Mouse (Mus musculus): ENCODE data around the gene Kremen1. TPM values are rescaled to one million over a fixed set of nuclear protein-coding genes. Genes with fewer than 3 reads are reported as not detected.

The Kremen1 gene
- polyA plus RNA-seq, 1 experiment from 2014 or later: 20.9 TPM

GRCm38 (mm10) chr11:5243208-5243607 lies 18.1 kb downstream of the Kremen1 start:
- H3K9ac ChIP-seq (ENCODE audit: low read length): no peak overlapping the region
- peaks cover 27% of the 10 kb centered on the region for H3K36me3 ChIP-seq (ENCODE audit: control insufficient read depth, insufficient read depth, low read length)
- 0 out of 4 replicates have a peak overlapping the region, but pooled peaks of 1 of the 2 experiments have one; percentile 68 for H3K27ac ChIP-seq (replicated peaks in 1 of 2; ENCODE audit: control insufficient read depth in 1 of 2, insufficient read depth in 1 of 2, low read depth in 2 of 2, low read length in 2 of 2)
- peaks cover 30 to 46% of the 10 kb centered on the region in 2 experiments for H3K4me1 ChIP-seq (ENCODE audit: control insufficient read depth in 2 of 2, insufficient read depth in 2 of 2, low read length in 2 of 2)
- no peak for ATAC-seq (ENCODE audit: insufficient number of reproducible peaks, insufficient read depth, low FRiP score, low read depth)
- no peaks in the 10 kb centered on the region for H3K9me3 ChIP-seq (ENCODE audit: control insufficient read depth, low read length)
- no peak overlapping the region for H3K4me3 ChIP-seq (ENCODE audit: control insufficient read depth in 1 of 2, insufficient read depth in 1 of 2, low read depth in 1 of 2, low read length in 2 of 2)
- 93% methylated on average over 7 of the region's 7 CpGs for WGBS
- H3K27me3 ChIP-seq (ENCODE audit: control insufficient read depth, insufficient read depth, low read length): no peaks in the 10 kb centered on the region
- no peak overlapping the region for H3K4me2 ChIP-seq (ENCODE audit: low read length)

- Histone ChIP-seq H3K36me3 (ENCODE audit: control insufficient read depth, insufficient read depth, low read length) (peaks cover 37% of the 10 kb centered on the region), H3K4me2 (ENCODE audit: low read length) (no peak overlapping the region), H3K27me3 (ENCODE audit: control insufficient read depth, insufficient read depth, low read length) (no peaks in the 10 kb centered on the region), H3K27ac (replicated peaks in 1 of 2; ENCODE audit: control insufficient read depth in 1 of 2, insufficient read depth in 1 of 2, low read depth in 2 of 2, low read length in 2 of 2) (no peak overlapping the region), H3K9me3 (ENCODE audit: control insufficient read depth, low read length) (no peaks in the 10 kb centered on the region), H3K9ac (ENCODE audit: low read length) (no peak overlapping the region), H3K4me3 (ENCODE audit: control insufficient read depth in 1 of 2, insufficient read depth in 1 of 2, low read depth in 1 of 2, low read length in 2 of 2) (no peak overlapping the region), H3K4me1 (ENCODE audit: control insufficient read depth in 2 of 2, insufficient read depth in 2 of 2, low read length in 2 of 2) (peaks cover 30 to 46% of the 10 kb centered on the region in 2 experiments)
- ATAC-seq (ENCODE audit: insufficient number of reproducible peaks, insufficient read depth, low FRiP score, low read depth): no peak
- WGBS: 90% methylated on average over 8 of the region's 8 CpGs
Measured at GRCm38 (mm10) chr11:5242158-5242557, 19.2 kb downstream of the Kremen1 start.

- H3K4me3 ChIP-seq (ENCODE audit: control insufficient read depth in 1 of 2, insufficient read depth in 1 of 2, low read depth in 1 of 2, low read length in 2 of 2): no peak overlapping the region
- no peak for ATAC-seq (ENCODE audit: insufficient number of reproducible peaks, insufficient read depth, low FRiP score, low read depth)
- H3K9me3 ChIP-seq (ENCODE audit: control insufficient read depth, low read length): no peaks in the 10 kb centered on the region
- peak overlapping the region; percentile 37 for H3K4me2 ChIP-seq (ENCODE audit: low read length)
- peaks cover 29 to 47% of the 10 kb centered on the region in 2 experiments for H3K4me1 ChIP-seq (ENCODE audit: control insufficient read depth in 2 of 2, insufficient read depth in 2 of 2, low read length in 2 of 2)
- peaks cover 39% of the 10 kb centered on the region for H3K36me3 ChIP-seq (ENCODE audit: control insufficient read depth, insufficient read depth, low read length)
- H3K27ac ChIP-seq (replicated peaks in 1 of 2; ENCODE audit: control insufficient read depth in 1 of 2, insufficient read depth in 1 of 2, low read depth in 2 of 2, low read length in 2 of 2): peak overlapping the region; percentile 86 to 87
- no peaks in the 10 kb centered on the region for H3K27me3 ChIP-seq (ENCODE audit: control insufficient read depth, insufficient read depth, low read length)
- H3K9ac ChIP-seq (ENCODE audit: low read length): peak overlapping the region; percentile 38
- 10% methylated on average over 10 of the region's 10 CpGs for WGBS
Measured at GRCm38 (mm10) chr11:5239706-5240690, 21.4 kb downstream of the Kremen1 start.

DNA sequence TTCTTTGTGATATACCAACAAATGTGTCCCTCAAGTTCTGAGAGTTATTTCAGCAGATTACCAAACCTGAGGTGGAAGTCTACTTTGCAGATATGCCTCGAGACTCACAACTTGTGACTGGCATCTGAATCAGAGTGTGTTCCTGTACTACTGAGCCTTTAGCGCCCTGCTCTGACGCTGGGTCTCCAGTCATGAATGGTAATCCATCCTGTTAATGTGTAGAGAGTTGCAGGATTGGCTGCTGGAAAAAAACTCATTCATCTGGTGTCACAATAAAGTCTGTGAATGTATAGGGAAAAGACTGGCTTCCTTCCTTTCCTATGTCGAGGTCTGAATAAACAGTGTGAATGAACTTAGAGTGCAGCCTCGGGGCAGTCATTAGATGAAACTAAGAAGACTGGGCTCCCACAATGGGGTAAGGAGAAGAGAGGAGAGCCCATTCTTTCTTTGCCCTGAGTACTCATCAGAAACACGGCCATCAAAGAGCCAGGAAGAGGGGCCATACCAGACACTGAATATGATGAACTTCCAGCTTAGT lies 41.4 kb downstream of the Kremen1 start:
- Histone ChIP-seq H3K36me3 (ENCODE audit: control insufficient read depth, insufficient read depth, low read length) (0 out of 2 replicates have a peak, but pooled peaks cover 2% of the 10 kb centered on the region), H3K9me3 (ENCODE audit: control insufficient read depth, low read length) (no peaks in the 10 kb centered on the region), H3K27me3 (ENCODE audit: control insufficient read depth, insufficient read depth, low read length) (no peaks in the 10 kb centered on the region), H3K27ac (replicated peaks in 1 of 2; ENCODE audit: control insufficient read depth in 1 of 2, insufficient read depth in 1 of 2, low read depth in 2 of 2, low read length in 2 of 2) (no peak overlapping the region), H3K4me1 (ENCODE audit: control insufficient read depth in 2 of 2, insufficient read depth in 2 of 2, low read length in 2 of 2) (peaks cover 0 to 2% of the 10 kb centered on the region in 2 experiments; a peak in 1 of 4 replicates), H3K4me3 (ENCODE audit: control insufficient read depth in 1 of 2, insufficient read depth in 1 of 2, low read depth in 1 of 2, low read length in 2 of 2) (no peak overlapping the region), H3K9ac (ENCODE audit: low read length) (no peak overlapping the region), H3K4me2 (ENCODE audit: low read length) (no peak overlapping the region)
- 54% methylated on average over 6 of the region's 6 CpGs for WGBS
- ATAC-seq (ENCODE audit: insufficient number of reproducible peaks, insufficient read depth, low FRiP score, low read depth): no peak

DNA sequence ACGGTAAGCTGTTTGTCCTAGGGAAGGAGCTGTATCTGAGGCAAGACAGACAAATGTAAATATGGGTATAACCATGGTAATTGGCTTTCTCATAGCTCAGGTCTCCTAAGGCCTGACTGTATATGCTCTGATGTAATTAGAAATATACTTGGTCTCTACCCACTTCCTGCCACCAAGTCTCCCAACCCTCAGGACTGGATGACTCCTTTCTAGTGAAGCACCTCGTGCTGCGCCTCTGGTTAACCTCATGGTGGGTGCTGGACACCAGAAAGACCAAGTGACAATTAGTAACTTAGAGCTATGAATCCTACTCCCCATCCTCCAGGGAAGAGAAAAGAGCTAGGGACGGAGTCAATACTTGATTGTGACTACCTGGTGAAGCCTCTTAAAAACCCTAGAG lies 42.0 kb downstream of the Kremen1 start:
- ATAC-seq (ENCODE audit: insufficient number of reproducible peaks, insufficient read depth, low FRiP score, low read depth): no peak
- H3K9ac ChIP-seq (ENCODE audit: low read length): no peak overlapping the region
- no peaks in the 10 kb centered on the region for H3K27me3 ChIP-seq (ENCODE audit: control insufficient read depth, insufficient read depth, low read length)
- no peak overlapping the region for H3K4me3 ChIP-seq (ENCODE audit: control insufficient read depth in 1 of 2, insufficient read depth in 1 of 2, low read depth in 1 of 2, low read length in 2 of 2)
- no peak overlapping the region for H3K27ac ChIP-seq (replicated peaks in 1 of 2; ENCODE audit: control insufficient read depth in 1 of 2, insufficient read depth in 1 of 2, low read depth in 2 of 2, low read length in 2 of 2)
- 84% methylated on average over 4 of the region's 4 CpGs for WGBS
- no peak overlapping the region for H3K4me2 ChIP-seq (ENCODE audit: low read length)
- H3K9me3 ChIP-seq (ENCODE audit: control insufficient read depth, low read length): no peaks in the 10 kb centered on the region
- peaks cover 0 to 2% of the 10 kb centered on the region in 2 experiments; a peak in 1 of 4 replicates for H3K4me1 ChIP-seq (ENCODE audit: control insufficient read depth in 2 of 2, insufficient read depth in 2 of 2, low read length in 2 of 2)
- H3K36me3 ChIP-seq (ENCODE audit: control insufficient read depth, insufficient read depth, low read length): peaks cover 7% of the 10 kb centered on the region

DNA sequence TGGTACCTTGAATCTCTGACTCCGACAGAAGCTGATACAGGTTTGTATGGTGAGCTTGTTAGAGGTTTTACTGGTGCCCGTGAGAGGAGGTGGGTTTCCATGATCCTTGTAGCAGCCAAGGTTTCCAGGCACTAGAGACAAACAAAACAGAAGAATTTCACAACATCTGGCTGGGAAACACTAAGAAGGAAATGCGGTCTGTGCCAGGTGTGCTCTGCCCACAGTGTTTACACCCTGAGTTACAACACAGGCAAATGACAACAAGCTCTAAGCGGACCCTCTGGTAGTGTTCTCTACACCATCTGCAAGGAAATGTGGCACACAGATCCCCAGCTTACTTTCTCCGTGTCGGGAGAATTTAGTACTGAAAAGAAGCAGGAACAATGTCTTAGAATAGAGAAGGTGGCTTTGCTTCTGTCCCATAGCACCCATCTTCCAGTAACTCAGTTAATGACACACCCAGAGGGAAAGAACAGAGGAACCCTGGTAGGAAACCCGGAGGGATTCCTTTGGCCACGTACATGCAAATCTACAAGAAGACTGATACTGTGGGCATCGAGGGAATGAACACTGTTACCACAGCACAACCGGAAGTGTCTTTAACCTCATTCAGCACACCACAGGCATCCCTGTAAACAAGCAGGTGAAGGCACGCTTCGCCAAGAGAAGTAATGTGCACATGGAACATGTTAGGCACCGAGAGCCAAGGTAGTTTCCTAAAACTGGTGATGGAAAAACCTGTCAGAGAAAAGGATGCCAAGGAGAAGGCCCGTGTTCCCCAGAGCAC lies 45.8 kb downstream of the Kremen1 start:
- Histone ChIP-seq H3K4me3 (ENCODE audit: control insufficient read depth in 1 of 2, insufficient read depth in 1 of 2, low read depth in 1 of 2, low read length in 2 of 2) (no peak overlapping the region), H3K9ac (ENCODE audit: low read length) (no peak overlapping the region), H3K9me3 (ENCODE audit: control insufficient read depth, low read length) (no peaks in the 10 kb centered on the region), H3K27me3 (ENCODE audit: control insufficient read depth, insufficient read depth, low read length) (no peaks in the 10 kb centered on the region), H3K36me3 (ENCODE audit: control insufficient read depth, insufficient read depth, low read length) (peaks cover 43% of the 10 kb centered on the region), H3K4me1 (ENCODE audit: control insufficient read depth in 2 of 2, insufficient read depth in 2 of 2, low read length in 2 of 2) (peaks cover 0 to 2% of the 10 kb centered on the region in 2 experiments; a peak in 1 of 4 replicates), H3K4me2 (ENCODE audit: low read length) (no peak overlapping the region), H3K27ac (replicated peaks in 1 of 2; ENCODE audit: control insufficient read depth in 1 of 2, insufficient read depth in 1 of 2, low read depth in 2 of 2, low read length in 2 of 2) (no peak overlapping the region)
- no peak for ATAC-seq (ENCODE audit: insufficient number of reproducible peaks, insufficient read depth, low FRiP score, low read depth)
- WGBS: 75% methylated on average over 14 of the region's 14 CpGs

GRCm38 (mm10) chr11:5214483-5215040 lies 46.8 kb downstream of the Kremen1 start:
- WGBS: 84% methylated on average over 6 of the region's 6 CpGs
- no peak for ATAC-seq (ENCODE audit: insufficient number of reproducible peaks, insufficient read depth, low FRiP score, low read depth)
- Histone ChIP-seq H3K9ac (ENCODE audit: low read length) (no peak overlapping the region), H3K27me3 (ENCODE audit: control insufficient read depth, insufficient read depth, low read length) (no peaks in the 10 kb centered on the region), H3K4me2 (ENCODE audit: low read length) (no peak overlapping the region), H3K27ac (replicated peaks in 1 of 2; ENCODE audit: control insufficient read depth in 1 of 2, insufficient read depth in 1 of 2, low read depth in 2 of 2, low read length in 2 of 2) (no peak overlapping the region), H3K36me3 (ENCODE audit: control insufficient read depth, insufficient read depth, low read length) (peaks cover 52% of the 10 kb centered on the region), H3K4me3 (ENCODE audit: control insufficient read depth in 1 of 2, insufficient read depth in 1 of 2, low read depth in 1 of 2, low read length in 2 of 2) (no peak overlapping the region), H3K4me1 (ENCODE audit: control insufficient read depth in 2 of 2, insufficient read depth in 2 of 2, low read length in 2 of 2) (peaks cover 0 to 2% of the 10 kb centered on the region in 2 experiments; a peak in 1 of 4 replicates), H3K9me3 (ENCODE audit: control insufficient read depth, low read length) (no peaks in the 10 kb centered on the region)

Measured in heart, embryonic 14.5 days (tissue).